Mouse (Mus musculus) liver, embryonic 13.5 days (tissue): ENCODE data around the gene Magi2. TPM values are rescaled to one million over a fixed set of nuclear protein-coding genes. Genes with fewer than 3 reads are reported as not detected.
"Not testable (repeated sequence)": the region's sequence is repeated elsewhere in the genome, so short reads cannot be mapped to it uniquely, and the experiment has no call there.

Experiments
- ATAC-seq: fragments of 200-750 bp; cut with Nextera tagmentation; 2 replicates; pipeline ENCODE4 v1.8.0; 2017; ENCODE audit warnings: low read depth, mild to moderate bottlenecking, moderate number of reproducible peaks, moderate library complexity
- DNase-seq: peaks from one replicate; pipeline ENCODE4 v3.0.0; 2022
- H3K27ac ChIP-seq: fragments of 300-500 bp; sonication (generic); 2 replicates; pipeline ENCODE4 v1.5.1; 2015; ENCODE audit warnings: moderate library complexity, mild to moderate bottlenecking, inconsistent platforms
- H3K27me3 ChIP-seq: fragments of 300-500 bp; sonication (generic); 2 replicates; pipeline ENCODE4 v1.6.1; 2015; ENCODE audit warnings: mild to moderate bottlenecking, inconsistent platforms
- H3K36me3 ChIP-seq: fragments of 300-500 bp; sonication (generic); 2 replicates; pipeline ENCODE4 v1.6.1; 2015; ENCODE audit warnings: mild to moderate bottlenecking, inconsistent platforms
- H3K4me1 ChIP-seq: fragments of 300-500 bp; sonication (generic); replicated peaks from 2 replicates; pipeline ENCODE4 v1.6.1; 2015; ENCODE audit warnings: inconsistent platforms
- H3K4me2 ChIP-seq: fragments of 300-500 bp; sonication (generic); 2 replicates; pipeline ENCODE4 v1.6.1; 2015; ENCODE audit warnings: inconsistent platforms, mild to moderate bottlenecking, moderate library complexity
- H3K4me3 ChIP-seq: fragments of 300-500 bp; sonication (generic); replicated peaks from 2 replicates; pipeline ENCODE4 v1.5.1; 2015; ENCODE audit warnings: mild to moderate bottlenecking, inconsistent platforms
- H3K9ac ChIP-seq: fragments of 300-500 bp; sonication (generic); 2 replicates; pipeline ENCODE4 v1.6.1; 2015; ENCODE audit warnings: mild to moderate bottlenecking, inconsistent platforms
- H3K9me3 ChIP-seq: fragments of 300-500 bp; sonication (generic); replicated peaks from 2 replicates; pipeline ENCODE4 v1.6.1; 2016; ENCODE audit warnings: inconsistent platforms
- WGBS: fragments of 180-500 bp; shearing (Covaris S2); methylation state at CpG from one replicate; pipeline ENCODE4 v1.1.7; 2015; ENCODE audit not compliant: insufficient replicate concordance; 5-methylcytosine and 5-hydroxymethylcytosine counted together
- polyA plus RNA-seq: library from polyadenylated mRNA; unstranded; fragments of >200 nt; fragmentation: Nextera tagmentation; extraction: Ambion mirVana; gene quantifications from 2 replicates; pipeline ENCODE4 v1.2.1, GENCODE M21; 2015

Gene Magi2
- polyA plus RNA-seq, 1 experiment from 2014 or later = 0.28 TPM

DNA sequence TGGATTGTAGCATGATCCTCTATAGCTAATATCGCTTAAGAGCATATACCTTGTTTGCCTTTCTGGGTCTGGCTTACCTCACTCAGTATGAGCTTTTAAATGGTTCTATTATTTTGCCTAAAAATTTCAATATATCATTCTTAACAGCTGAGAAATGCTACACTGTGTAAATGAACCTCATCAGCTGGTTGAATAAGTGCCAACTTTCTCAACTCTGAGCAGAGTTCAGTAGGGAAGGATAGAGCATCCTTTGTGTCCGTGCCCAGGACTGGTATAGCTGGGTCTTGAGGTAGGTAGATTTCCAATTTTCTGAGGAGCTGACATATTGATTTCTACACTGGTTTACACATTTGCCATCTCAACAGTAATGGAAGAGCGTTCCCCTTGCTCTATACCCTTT lies 65.7 kb downstream of the Magi2 start:
- H3K4me1 ChIP-seq = no peaks in the 10 kb centered on the region
- no peaks in the 10 kb centered on the region for H3K36me3 ChIP-seq
- no peak for ATAC-seq
- H3K4me3 ChIP-seq = no peak overlapping the region
- H3K27me3 ChIP-seq = no peaks in the 10 kb centered on the region
- 50% methylated on average over 3 of the region's 3 CpGs for WGBS
- no peak overlapping the region for H3K27ac ChIP-seq
- no peak overlapping the region for H3K9ac ChIP-seq
- no peaks in the 10 kb centered on the region for H3K9me3 ChIP-seq
- no peak for DNase-seq
- H3K4me2 ChIP-seq = no peak overlapping the region

DNA sequence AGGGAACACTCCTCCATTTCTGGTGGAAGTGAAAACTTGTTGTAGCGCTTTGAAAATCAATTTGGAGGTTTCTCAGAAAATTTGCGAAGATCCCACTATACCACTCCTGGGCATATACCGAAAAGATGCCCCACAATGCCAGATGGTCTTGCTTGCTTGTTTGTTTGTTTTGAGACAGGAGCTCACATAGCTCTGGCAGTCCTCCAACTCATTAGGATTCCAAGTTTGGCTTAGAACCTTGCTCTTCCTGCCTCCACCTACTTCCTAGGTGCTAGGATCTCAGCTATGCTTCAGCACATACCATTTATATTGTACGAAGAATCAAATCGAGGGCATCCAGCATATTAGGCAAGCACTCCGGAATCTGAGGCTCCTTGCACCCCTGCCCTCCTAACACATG lies 79.8 kb downstream of the Magi2 start:
- H3K4me3 ChIP-seq = no peak overlapping the region
- DNase-seq (no peak), ATAC-seq (no peak)
- no peak overlapping the region for H3K27ac ChIP-seq
- WGBS = 72% methylated on average over 6 of the region's 6 CpGs
- H3K36me3 ChIP-seq = no peaks in the 10 kb centered on the region
- H3K9me3 ChIP-seq = no peaks in the 10 kb centered on the region
- H3K4me1 ChIP-seq = no peaks in the 10 kb centered on the region
- H3K27me3 ChIP-seq = no peaks in the 10 kb centered on the region
- no peak overlapping the region for H3K4me2 ChIP-seq
- H3K9ac ChIP-seq = no peak overlapping the region

DNA sequence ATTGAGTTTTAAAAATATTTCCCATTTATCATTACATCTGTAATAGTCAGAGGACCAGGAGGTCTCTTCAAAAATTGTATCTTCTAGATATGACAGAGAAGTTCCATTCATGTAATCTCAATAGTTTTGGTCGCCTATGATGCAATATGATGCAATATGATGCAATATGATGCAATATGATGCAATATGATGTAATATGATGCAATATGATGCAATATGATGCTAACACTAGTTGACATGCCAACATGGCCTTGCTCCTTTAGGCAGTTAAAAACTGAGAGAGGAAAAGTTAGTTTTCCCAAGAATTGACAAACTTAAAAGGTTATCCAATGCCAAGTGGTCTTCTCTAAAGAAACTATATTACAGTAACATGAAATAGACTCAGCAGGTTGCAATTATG lies 83.0 kb downstream of the Magi2 start:
- DNase-seq = no peak
- H3K4me1 ChIP-seq = no peaks in the 10 kb centered on the region
- H3K27ac ChIP-seq = no peak overlapping the region
- no peak overlapping the region for H3K9ac ChIP-seq
- no peaks in the 10 kb centered on the region for H3K36me3 ChIP-seq
- H3K27me3 ChIP-seq = no peaks in the 10 kb centered on the region
- WGBS = 24% methylated on average over 1 of the region's 1 CpGs
- no peak overlapping the region for H3K4me2 ChIP-seq
- H3K4me3 ChIP-seq = no peak overlapping the region
- no peaks in the 10 kb centered on the region for H3K9me3 ChIP-seq
- ATAC-seq = no peak

DNA sequence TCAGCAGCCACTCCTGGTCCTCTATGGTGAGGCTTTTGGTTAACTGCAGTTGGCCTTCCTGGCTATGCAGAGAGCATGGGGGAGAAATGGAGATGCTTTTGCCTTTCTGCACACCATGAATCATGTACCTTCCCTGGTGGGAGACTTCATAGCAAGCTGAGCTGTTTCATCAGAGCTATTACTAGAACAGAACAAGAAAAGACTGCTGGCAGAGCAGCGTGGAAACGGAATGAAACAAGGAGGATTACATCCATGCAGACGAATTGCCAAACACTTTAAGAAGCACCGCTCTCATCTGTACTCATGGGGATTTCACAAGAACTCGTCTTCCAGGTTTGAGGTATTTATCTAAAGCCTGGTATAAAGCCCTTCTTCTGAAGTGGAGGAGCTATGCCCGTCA lies 95.7 kb downstream of the Magi2 start:
- ATAC-seq = no peak
- H3K27me3 ChIP-seq = no peaks in the 10 kb centered on the region
- H3K36me3 ChIP-seq = no peaks in the 10 kb centered on the region
- H3K9ac ChIP-seq = no peak overlapping the region
- no peak for DNase-seq
- no peak overlapping the region for H3K27ac ChIP-seq
- no peak overlapping the region for H3K4me3 ChIP-seq
- no peaks in the 10 kb centered on the region for H3K9me3 ChIP-seq
- H3K4me2 ChIP-seq = no peak overlapping the region
- H3K4me1 ChIP-seq = no peaks in the 10 kb centered on the region
- 62% methylated on average over 6 of the region's 6 CpGs for WGBS

DNA sequence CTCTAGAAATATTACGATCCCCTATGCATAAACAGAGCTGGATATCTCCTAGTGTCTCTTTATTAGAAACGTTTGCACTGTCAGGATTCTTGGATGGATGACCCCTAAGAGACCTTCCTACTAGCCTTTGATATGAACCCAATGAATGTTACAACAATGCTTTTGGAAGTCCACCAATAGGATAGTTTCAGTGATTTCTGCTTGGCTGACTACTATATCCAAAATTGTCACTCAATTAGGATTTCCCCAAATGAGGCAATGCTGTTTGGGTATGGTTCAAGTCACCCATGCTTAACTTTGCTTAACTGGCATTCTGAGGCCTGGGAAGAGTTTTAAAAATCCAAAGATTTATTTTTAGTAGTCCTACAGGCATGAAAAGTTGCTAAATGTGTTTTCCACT lies 110.7 kb downstream of the Magi2 start:
- H3K36me3 ChIP-seq = no peaks in the 10 kb centered on the region
- WGBS = 59% methylated on average over 2 of the region's 2 CpGs

DNA sequence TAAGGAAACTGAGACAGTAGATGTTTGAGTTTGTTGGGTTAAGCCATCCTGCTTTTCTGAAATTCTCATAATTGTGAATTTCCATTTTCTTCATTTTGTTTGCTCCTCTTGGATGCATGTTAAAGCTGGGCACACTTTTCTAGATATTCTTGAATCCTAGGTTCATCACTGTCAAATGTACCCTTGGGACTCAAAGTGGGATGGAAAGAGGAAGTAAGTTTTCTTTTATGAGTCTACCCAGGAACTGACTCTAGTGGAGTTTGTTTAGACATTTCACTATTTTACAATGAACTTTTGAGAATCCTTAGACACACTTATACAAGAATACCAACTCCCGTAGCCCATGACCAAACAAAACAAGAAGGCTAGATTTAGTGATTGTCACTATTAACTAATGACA lies 141.3 kb downstream of the Magi2 start:
- no peak overlapping the region for H3K27ac ChIP-seq
- no peaks in the 10 kb centered on the region for H3K36me3 ChIP-seq
- no peaks in the 10 kb centered on the region for H3K27me3 ChIP-seq
- DNase-seq = no peak
- H3K9me3 ChIP-seq = no peaks in the 10 kb centered on the region
- ATAC-seq = no peak
- no peaks in the 10 kb centered on the region for H3K4me1 ChIP-seq
- no peak overlapping the region for H3K4me3 ChIP-seq
- 80% methylated on average over 1 of the region's 1 CpGs for WGBS
- no peak overlapping the region for H3K4me2 ChIP-seq
- no peak overlapping the region for H3K9ac ChIP-seq

More for the DNA sequence above, 110.7 kb downstream of the Magi2 start:
- ATAC-seq = no peak
- DNase-seq = no peak
- Histone ChIP-seq H3K27ac (no peak overlapping the region), H3K4me2 (no peak overlapping the region), H3K9me3 (no peaks in the 10 kb centered on the region), H3K4me1 (no peaks in the 10 kb centered on the region), H3K4me3 (no peak overlapping the region), H3K27me3 (no peaks in the 10 kb centered on the region), H3K9ac (no peak overlapping the region)

DNA sequence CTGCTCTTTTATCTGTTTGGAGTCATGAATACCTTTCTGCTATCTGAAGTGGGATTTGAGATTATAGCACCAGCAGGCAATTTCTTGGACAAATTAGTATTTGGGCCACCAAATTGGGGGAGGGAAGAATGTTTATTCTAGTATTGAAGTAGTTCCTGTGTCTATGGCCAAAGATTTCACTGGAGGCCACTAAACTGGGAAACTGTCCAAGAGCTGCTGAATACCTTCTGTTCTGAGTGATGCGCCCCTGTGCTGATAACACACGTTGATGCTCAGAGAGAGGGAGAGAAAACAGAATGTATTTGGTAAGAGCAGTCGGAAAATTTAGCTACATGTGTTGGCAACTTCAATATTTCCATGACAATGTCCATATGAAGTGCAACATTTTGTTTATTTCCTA lies 169.0 kb downstream of the Magi2 start:
- H3K4me1 ChIP-seq = no peaks in the 10 kb centered on the region
- no peak for DNase-seq
- ATAC-seq = no peak
- no peaks in the 10 kb centered on the region for H3K36me3 ChIP-seq
- H3K9me3 ChIP-seq = no peaks in the 10 kb centered on the region
- no peaks in the 10 kb centered on the region for H3K27me3 ChIP-seq
- H3K4me3 ChIP-seq = no peak overlapping the region
- H3K27ac ChIP-seq = no peak overlapping the region
- no peak overlapping the region for H3K9ac ChIP-seq
- 50% methylated on average over 3 of the region's 3 CpGs for WGBS
- H3K4me2 ChIP-seq = no peak overlapping the region

DNA sequence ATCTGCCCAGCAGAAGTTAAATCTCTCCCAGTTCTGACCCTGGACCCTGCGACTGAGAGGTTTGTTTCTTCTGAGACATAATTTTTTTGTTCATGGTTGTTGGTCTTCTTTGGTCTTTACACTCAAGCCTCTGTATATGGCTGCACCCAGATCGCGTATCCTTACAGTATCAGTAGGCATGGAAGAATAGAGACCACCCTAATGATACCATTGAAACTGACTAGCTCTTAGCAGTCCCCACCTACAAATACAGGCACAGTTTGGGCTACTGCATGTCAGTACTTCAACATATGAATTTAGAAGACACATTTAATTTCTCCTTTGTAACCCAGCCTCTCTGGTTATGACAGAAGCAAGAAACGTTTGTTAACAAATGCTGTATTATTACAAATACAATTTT lies 173.5 kb downstream of the Magi2 start:
- no peaks in the 10 kb centered on the region for H3K36me3 ChIP-seq
- no peak overlapping the region for H3K4me3 ChIP-seq
- DNase-seq = no peak
- ATAC-seq = no peak
- WGBS = 71% methylated on average over 4 of the region's 4 CpGs
- H3K4me2 ChIP-seq = no peak overlapping the region
- no peaks in the 10 kb centered on the region for H3K9me3 ChIP-seq
- no peak overlapping the region for H3K9ac ChIP-seq
- no peak overlapping the region for H3K27ac ChIP-seq
- H3K27me3 ChIP-seq = no peaks in the 10 kb centered on the region
- H3K4me1 ChIP-seq = no peaks in the 10 kb centered on the region

DNA sequence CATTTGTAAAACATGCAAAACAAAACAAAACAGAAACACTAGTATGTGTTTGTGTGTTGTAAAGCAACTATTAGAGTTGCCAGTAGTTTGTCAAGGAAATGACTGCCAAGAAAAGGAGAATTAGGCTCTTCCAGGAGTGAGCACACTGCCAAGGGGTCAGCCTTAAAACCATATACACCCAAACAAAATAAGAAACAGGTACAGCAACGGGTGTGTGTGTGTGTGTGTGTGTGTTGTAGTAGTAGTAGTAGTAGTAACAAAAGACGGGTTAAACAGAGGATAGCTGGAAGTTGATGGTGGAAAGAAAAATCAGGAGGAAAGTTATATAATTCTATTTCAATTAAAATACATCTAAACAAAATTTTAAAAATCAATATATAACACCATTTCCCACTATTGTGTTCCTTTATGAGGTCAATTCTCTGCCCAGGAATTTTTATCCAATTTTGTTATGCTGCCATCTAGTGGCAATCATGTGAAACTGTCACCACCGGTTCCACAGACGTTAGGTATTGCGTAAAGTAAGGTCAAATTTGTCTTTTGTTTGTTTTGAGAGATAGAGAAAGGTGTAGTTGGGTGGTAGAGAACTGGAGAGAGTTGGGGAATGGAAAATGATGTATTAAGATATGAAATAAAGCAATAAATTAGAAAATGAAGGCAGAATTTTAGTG lies 174.0 kb downstream of the Magi2 start:
- Histone ChIP-seq H3K4me2 (no peak overlapping the region), H3K4me3 (no peak overlapping the region), H3K4me1 (no peaks in the 10 kb centered on the region), H3K36me3 (no peaks in the 10 kb centered on the region), H3K9ac (no peak overlapping the region), H3K27me3 (no peaks in the 10 kb centered on the region), H3K27ac (no peak overlapping the region), H3K9me3 (no peaks in the 10 kb centered on the region)
- 42% methylated on average over 5 of the region's 5 CpGs for WGBS
- ATAC-seq (no peak), DNase-seq (no peak)

DNA sequence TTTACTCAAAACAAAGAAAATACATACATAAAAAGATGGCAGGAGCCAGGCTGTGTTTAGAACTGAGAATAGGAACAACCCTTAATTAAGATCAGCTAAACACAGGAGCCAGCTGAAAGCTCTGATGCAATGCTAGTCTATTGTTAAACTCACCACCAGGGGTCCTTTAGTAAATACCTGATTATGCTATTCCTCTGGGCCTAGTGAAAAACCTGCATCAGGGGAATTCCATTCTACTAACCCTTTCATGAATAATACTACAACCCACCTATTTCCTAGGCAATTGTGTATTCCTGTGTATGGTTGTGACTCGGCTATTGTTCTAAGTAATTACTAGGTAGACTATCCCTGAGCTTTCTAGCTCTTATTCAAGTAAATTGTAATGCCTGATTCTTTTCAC lies 177.4 kb downstream of the Magi2 start:
- H3K4me2 ChIP-seq, ATAC-seq, H3K9me3 ChIP-seq, H3K4me1 ChIP-seq, H3K27ac ChIP-seq, H3K36me3 ChIP-seq, H3K4me3 ChIP-seq, H3K27me3 ChIP-seq, H3K9ac ChIP-seq, DNase-seq: not testable (repeated sequence)
- WGBS = 62% methylated on average over 1 of the region's 1 CpGs

DNA sequence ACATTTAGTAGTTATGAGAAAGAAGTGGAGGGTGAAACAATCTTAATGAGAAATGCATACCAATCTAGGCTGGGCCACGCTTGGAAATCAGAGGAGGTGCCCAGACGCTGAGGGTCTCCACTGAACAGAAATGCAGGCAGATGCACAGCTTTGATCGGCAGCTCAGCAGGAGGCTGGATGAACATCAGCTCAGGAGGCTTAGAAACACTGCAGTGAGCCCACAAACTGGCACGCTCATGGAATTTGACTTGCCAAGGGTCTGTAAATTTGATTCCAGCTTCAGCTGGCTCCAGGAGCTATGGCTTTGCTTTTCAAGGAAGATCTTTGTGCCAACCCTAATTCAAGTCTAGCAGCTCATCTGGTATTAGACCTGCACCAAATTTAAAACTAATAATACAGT lies 187.7 kb downstream of the Magi2 start:
- 65% methylated on average over 4 of the region's 4 CpGs for WGBS
- Histone ChIP-seq H3K36me3 (no peaks in the 10 kb centered on the region), H3K27ac (no peak overlapping the region), H3K9ac (no peak overlapping the region), H3K4me3 (no peak overlapping the region), H3K27me3 (no peaks in the 10 kb centered on the region), H3K4me2 (no peak overlapping the region), H3K9me3 (no peaks in the 10 kb centered on the region), H3K4me1 (no peaks in the 10 kb centered on the region)
- ATAC-seq = no peak
- DNase-seq = no peak

DNA sequence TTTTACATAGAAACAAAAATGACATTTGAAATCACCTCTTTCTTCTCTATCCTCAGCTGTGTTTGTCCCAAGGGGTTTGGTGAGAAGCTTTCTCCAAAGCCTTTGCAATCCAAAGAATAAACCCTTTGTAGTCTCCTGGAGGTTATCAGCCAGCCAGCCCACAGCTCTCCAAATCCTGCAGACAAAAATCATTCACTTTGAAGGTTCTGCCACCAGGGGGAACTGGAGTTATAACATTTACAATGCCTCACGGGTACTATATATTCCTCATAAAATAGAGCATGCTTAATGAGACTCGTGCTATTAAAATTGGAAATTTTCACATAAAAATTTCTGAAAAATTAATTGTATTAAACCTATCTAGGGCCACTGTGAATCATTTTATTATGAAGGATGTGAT lies 202.5 kb downstream of the Magi2 start:
- H3K27me3 ChIP-seq = no peaks in the 10 kb centered on the region
- H3K36me3 ChIP-seq = no peaks in the 10 kb centered on the region
- H3K4me3 ChIP-seq = no peak overlapping the region
- H3K4me2 ChIP-seq = no peak overlapping the region
- H3K27ac ChIP-seq = no peak overlapping the region
- no peaks in the 10 kb centered on the region for H3K4me1 ChIP-seq
- no peak overlapping the region for H3K9ac ChIP-seq
- WGBS = 28% methylated on average over 2 of the region's 2 CpGs
- H3K9me3 ChIP-seq = no peaks in the 10 kb centered on the region
- DNase-seq (no peak), ATAC-seq (no peak)
